Mouse (Mus musculus): ENCODE measurements around the gene Mnd1. TPM values are rescaled to one million over a fixed set of nuclear protein-coding genes. Genes with fewer than 3 reads are reported as not detected.

Mnd1 gene
- polyA plus RNA-seq, 1 experiment from 2014 or later = 12.1 TPM

GRCm38 (mm10) chr3:84075516-84075915, 80.1 kb downstream of the Mnd1 start:
- Histone ChIP-seq H3K4me1 (replicated peaks; ENCODE audit: control insufficient read depth, insufficient read depth, low read length) (no peaks in the 10 kb centered on the region), H3K36me3 (ENCODE audit: control insufficient read depth, insufficient read depth, low read length) (no peaks in the 10 kb centered on the region), H3K4me2 (ENCODE audit: low read depth, low read length, severe bottlenecking) (no peak overlapping the region), H3K4me3 (ENCODE audit: low read depth, low read length) (no peak overlapping the region), H3K9me3 (ENCODE audit: control insufficient read depth, low read length) (no peaks in the 10 kb centered on the region), H3K9ac (ENCODE audit: low read length) (no peak overlapping the region), H3K27me3 (ENCODE audit: control insufficient read depth, insufficient read depth, low read length) (no peaks in the 10 kb centered on the region), H3K27ac (ENCODE audit: low read depth, low read length) (no peak overlapping the region)
- 87% methylated on average over 4 of the region's 4 CpGs for WGBS
- ATAC-seq (replicated peaks; ENCODE audit: low FRiP score) (no peak), DNase-seq (ENCODE audit: low spot score) (no peak)

- no peak overlapping the region for H3K4me3 ChIP-seq (ENCODE audit: low read depth, low read length)
- H3K4me1 ChIP-seq (replicated peaks; ENCODE audit: control insufficient read depth, insufficient read depth, low read length) = no peaks in the 10 kb centered on the region
- no peak overlapping the region for H3K4me2 ChIP-seq (ENCODE audit: low read depth, low read length, severe bottlenecking)
- no peak for DNase-seq (ENCODE audit: low spot score)
- no peak overlapping the region for H3K9ac ChIP-seq (ENCODE audit: low read length)
- no peaks in the 10 kb centered on the region for H3K27me3 ChIP-seq (ENCODE audit: control insufficient read depth, insufficient read depth, low read length)
- no peak for ATAC-seq (replicated peaks; ENCODE audit: low FRiP score)
- H3K27ac ChIP-seq (ENCODE audit: low read depth, low read length) = no peak overlapping the region
- H3K9me3 ChIP-seq (ENCODE audit: control insufficient read depth, low read length) = no peaks in the 10 kb centered on the region
- H3K36me3 ChIP-seq (ENCODE audit: control insufficient read depth, insufficient read depth, low read length) = no peaks in the 10 kb centered on the region
- 80% methylated on average over 2 of the region's 2 CpGs for WGBS
Observed at GRCm38 (mm10) chr3:84074777-84075176, 80.8 kb downstream of the Mnd1 start.

GRCm38 (mm10) chr3:84071641-84072040, 83.9 kb downstream of the Mnd1 start:
- Histone ChIP-seq H3K4me1 (replicated peaks; ENCODE audit: control insufficient read depth, insufficient read depth, low read length) (no peaks in the 10 kb centered on the region), H3K36me3 (ENCODE audit: control insufficient read depth, insufficient read depth, low read length) (no peaks in the 10 kb centered on the region), H3K4me3 (ENCODE audit: low read depth, low read length) (no peak overlapping the region), H3K27ac (ENCODE audit: low read depth, low read length) (no peak overlapping the region), H3K27me3 (ENCODE audit: control insufficient read depth, insufficient read depth, low read length) (no peaks in the 10 kb centered on the region), H3K4me2 (ENCODE audit: low read depth, low read length, severe bottlenecking) (no peak overlapping the region), H3K9me3 (ENCODE audit: control insufficient read depth, low read length) (no peaks in the 10 kb centered on the region), H3K9ac (ENCODE audit: low read length) (no peak overlapping the region)
- ATAC-seq (replicated peaks; ENCODE audit: low FRiP score) = no peak
- no peak for DNase-seq (ENCODE audit: low spot score)
- WGBS = 13% methylated on average over 2 of the region's 2 CpGs

- Histone ChIP-seq H3K27me3 (ENCODE audit: control insufficient read depth, insufficient read depth, low read length) (no peaks in the 10 kb centered on the region), H3K9ac (ENCODE audit: low read length) (no peak overlapping the region), H3K4me1 (replicated peaks; ENCODE audit: control insufficient read depth, insufficient read depth, low read length) (no peaks in the 10 kb centered on the region), H3K9me3 (ENCODE audit: control insufficient read depth, low read length) (no peaks in the 10 kb centered on the region), H3K27ac (ENCODE audit: low read depth, low read length) (no peak overlapping the region), H3K36me3 (ENCODE audit: control insufficient read depth, insufficient read depth, low read length) (no peaks in the 10 kb centered on the region), H3K4me2 (ENCODE audit: low read depth, low read length, severe bottlenecking) (no peak overlapping the region), H3K4me3 (ENCODE audit: low read depth, low read length) (no peak overlapping the region)
- ATAC-seq (replicated peaks; ENCODE audit: low FRiP score) (no peak), DNase-seq (ENCODE audit: low spot score) (no peak)
- WGBS = 92% methylated on average over 8 of the region's 8 CpGs
Observed at GRCm38 (mm10) chr3:84070811-84071210, 84.8 kb downstream of the Mnd1 start.

- H3K4me2 ChIP-seq (ENCODE audit: low read depth, low read length, severe bottlenecking) = no peak overlapping the region
- ATAC-seq (replicated peaks; ENCODE audit: low FRiP score) = no peak
- 80% methylated on average over 13 of the region's 13 CpGs for WGBS
- H3K9ac ChIP-seq (ENCODE audit: low read length) = no peak overlapping the region
- DNase-seq (ENCODE audit: low spot score) = no peak
- H3K9me3 ChIP-seq (ENCODE audit: control insufficient read depth, low read length) = no peaks in the 10 kb centered on the region
- no peaks in the 10 kb centered on the region for H3K27me3 ChIP-seq (ENCODE audit: control insufficient read depth, insufficient read depth, low read length)
- H3K4me3 ChIP-seq (ENCODE audit: low read depth, low read length) = no peak overlapping the region
- no peak overlapping the region for H3K27ac ChIP-seq (ENCODE audit: low read depth, low read length)
- H3K4me1 ChIP-seq (replicated peaks; ENCODE audit: control insufficient read depth, insufficient read depth, low read length) = no peaks in the 10 kb centered on the region
- no peaks in the 10 kb centered on the region for H3K36me3 ChIP-seq (ENCODE audit: control insufficient read depth, insufficient read depth, low read length)
Observed at GRCm38 (mm10) chr3:84068831-84069709, 86.5 kb downstream of the Mnd1 start.

GRCm38 (mm10) chr3:84065825-84066224, 89.8 kb downstream of the Mnd1 start:
- Histone ChIP-seq H3K9ac (ENCODE audit: low read length) (no peak overlapping the region), H3K36me3 (ENCODE audit: control insufficient read depth, insufficient read depth, low read length) (no peaks in the 10 kb centered on the region), H3K27me3 (ENCODE audit: control insufficient read depth, insufficient read depth, low read length) (no peaks in the 10 kb centered on the region), H3K4me1 (replicated peaks; ENCODE audit: control insufficient read depth, insufficient read depth, low read length) (no peaks in the 10 kb centered on the region), H3K4me3 (ENCODE audit: low read depth, low read length) (no peak overlapping the region), H3K9me3 (ENCODE audit: control insufficient read depth, low read length) (no peaks in the 10 kb centered on the region), H3K27ac (ENCODE audit: low read depth, low read length) (no peak overlapping the region), H3K4me2 (ENCODE audit: low read depth, low read length, severe bottlenecking) (no peak overlapping the region)
- DNase-seq (ENCODE audit: low spot score) = no peak
- ATAC-seq (replicated peaks; ENCODE audit: low FRiP score) = no peak
- WGBS = 91% methylated on average over 4 of the region's 4 CpGs

- DNase-seq (ENCODE audit: low spot score) = no peak
- no peaks in the 10 kb centered on the region for H3K27me3 ChIP-seq (ENCODE audit: control insufficient read depth, insufficient read depth, low read length)
- H3K4me1 ChIP-seq (replicated peaks; ENCODE audit: control insufficient read depth, insufficient read depth, low read length) = no peaks in the 10 kb centered on the region
- H3K9ac ChIP-seq (ENCODE audit: low read length) = no peak overlapping the region
- H3K36me3 ChIP-seq (ENCODE audit: control insufficient read depth, insufficient read depth, low read length) = no peaks in the 10 kb centered on the region
- 82% methylated on average over 2 of the region's 2 CpGs for WGBS
- no peak overlapping the region for H3K4me2 ChIP-seq (ENCODE audit: low read depth, low read length, severe bottlenecking)
- no peak overlapping the region for H3K4me3 ChIP-seq (ENCODE audit: low read depth, low read length)
- H3K9me3 ChIP-seq (ENCODE audit: control insufficient read depth, low read length) = no peaks in the 10 kb centered on the region
- no peak overlapping the region for H3K27ac ChIP-seq (ENCODE audit: low read depth, low read length)
- no peak for ATAC-seq (replicated peaks; ENCODE audit: low FRiP score)
Observed at GRCm38 (mm10) chr3:84063369-84063914, 92.1 kb downstream of the Mnd1 start.

GRCm38 (mm10) chr3:84061523-84062453, 93.8 kb downstream of the Mnd1 start:
- no peaks in the 10 kb centered on the region for H3K9me3 ChIP-seq (ENCODE audit: control insufficient read depth, low read length)
- 80% methylated on average over 13 of the region's 13 CpGs for WGBS
- H3K4me1 ChIP-seq (replicated peaks; ENCODE audit: control insufficient read depth, insufficient read depth, low read length) = no peaks in the 10 kb centered on the region
- H3K27ac ChIP-seq (ENCODE audit: low read depth, low read length) = no peak overlapping the region
- DNase-seq (ENCODE audit: low spot score) (no peak), ATAC-seq (replicated peaks; ENCODE audit: low FRiP score) (no peak)
- H3K4me3 ChIP-seq (ENCODE audit: low read depth, low read length) = no peak overlapping the region
- H3K4me2 ChIP-seq (ENCODE audit: low read depth, low read length, severe bottlenecking) = no peak overlapping the region
- no peak overlapping the region for H3K9ac ChIP-seq (ENCODE audit: low read length)
- H3K36me3 ChIP-seq (ENCODE audit: control insufficient read depth, insufficient read depth, low read length) = no peaks in the 10 kb centered on the region
- no peaks in the 10 kb centered on the region for H3K27me3 ChIP-seq (ENCODE audit: control insufficient read depth, insufficient read depth, low read length)
